Mouse (Mus musculus) cerebellum, postnatal 10 days (tissue): ENCODE measurements around the gene Kcnip2.
"Not testable (repeated sequence)": the region's sequence is repeated elsewhere in the genome, so short reads cannot be mapped to it uniquely, and the experiment has no call there.

ENCODE experiments used
- DNase-seq, 2 experiments: peaks; one replicate each; pipeline ENCODE4 v3.0.0; 2021; ENCODE audit warnings: mixed read lengths in 2 of 2

Gene Kcnip2

DNA sequence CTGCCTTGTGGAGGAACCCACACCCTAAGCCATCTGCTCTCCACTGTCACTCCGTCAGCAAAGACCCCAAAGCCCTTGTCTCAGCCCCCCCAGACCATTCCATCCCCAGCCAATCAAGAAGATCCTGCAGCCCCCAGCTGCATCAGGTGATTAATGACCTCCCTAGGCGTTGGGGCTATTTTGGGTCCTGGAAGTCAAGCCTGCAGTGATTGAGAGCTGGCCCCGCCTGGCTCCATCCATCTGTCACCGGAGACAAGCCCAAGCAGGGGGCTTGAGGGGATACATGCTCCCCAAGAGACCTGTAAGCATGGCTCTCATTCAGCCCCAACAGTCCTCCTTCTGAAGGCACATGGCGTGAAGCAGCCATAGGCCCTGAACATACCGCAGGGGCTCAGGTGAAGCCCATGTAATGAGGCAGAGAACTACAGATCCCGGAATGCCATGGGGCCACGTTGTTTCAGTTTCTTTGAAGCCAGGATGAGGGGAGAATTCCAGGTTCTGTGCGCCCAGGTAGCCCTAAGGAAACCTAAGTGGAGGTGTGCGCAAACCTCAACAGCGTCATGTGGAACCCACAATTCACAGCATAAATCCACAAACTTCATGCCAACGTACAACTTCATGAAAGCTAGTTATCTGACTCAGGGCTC, 4.7 kb downstream of the Kcnip2 start:
- DNase-seq, result peak; percentile 47 to 58

DNA sequence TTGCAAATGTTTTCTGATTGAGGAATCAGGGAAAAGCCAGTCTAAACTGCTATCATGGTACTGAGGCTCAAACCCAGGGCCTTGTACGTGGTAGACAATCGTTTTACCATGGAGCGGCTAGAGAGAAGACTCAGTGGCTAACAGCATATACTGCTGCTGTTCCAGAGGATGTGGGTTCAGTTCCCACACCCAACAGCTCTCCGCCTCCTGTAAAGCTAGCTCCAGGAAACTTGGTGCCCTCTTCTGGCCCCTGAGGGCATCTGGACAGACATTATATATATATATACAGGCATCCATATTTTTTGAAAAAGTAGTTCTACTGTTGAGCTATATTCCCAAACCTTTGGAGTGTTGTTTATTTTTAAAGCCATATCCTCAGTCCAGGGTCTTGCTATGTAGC, 8.1 kb downstream of the Kcnip2 start:
- no peak for DNase-seq

DNA sequence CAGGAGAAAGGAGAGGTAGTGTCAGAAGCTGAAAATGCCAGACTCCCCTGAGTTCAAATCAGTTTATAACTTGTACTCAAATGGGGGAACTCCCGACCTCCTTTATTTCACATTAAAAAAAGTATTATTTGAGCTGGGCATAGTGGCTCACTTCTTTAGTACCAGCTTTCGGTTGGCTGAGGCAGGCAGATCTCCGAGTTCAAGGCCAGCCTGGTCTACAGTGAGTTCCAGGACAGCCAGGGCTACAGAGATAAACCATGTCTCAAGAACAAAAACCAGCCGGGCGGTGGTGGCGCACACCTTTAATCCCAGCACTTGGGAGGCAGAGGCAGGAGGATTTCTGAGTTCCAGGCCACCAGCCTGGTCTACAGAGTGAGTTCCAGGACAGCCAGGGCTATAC, 10.0 kb downstream of the Kcnip2 start:
- not testable (repeated sequence) for DNase-seq

- DNase-seq, result peak; percentile 52 to 68
Observed at GRCm38 (mm10) chr19:45804593-45805368, 11.1 kb downstream of the Kcnip2 start.

DNA sequence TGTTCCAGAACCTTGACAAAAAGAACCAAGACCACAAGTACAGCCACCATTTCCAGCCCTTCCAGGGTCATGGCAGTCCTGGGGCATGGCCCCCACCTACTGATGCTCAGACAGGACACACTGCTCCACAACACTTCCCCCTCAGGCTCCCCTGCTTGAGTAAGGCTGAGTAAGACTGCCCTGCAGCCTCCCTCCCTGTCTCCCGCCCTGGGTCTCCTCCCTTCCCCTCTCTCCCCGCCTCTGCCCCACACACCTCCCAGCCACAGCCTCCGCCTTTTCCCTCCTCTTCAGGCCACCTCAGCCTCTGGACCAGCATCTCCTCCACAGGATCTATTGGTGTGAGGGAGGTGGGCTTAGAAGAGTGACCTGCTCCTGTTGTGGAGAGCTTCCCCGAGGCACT, 12.5 kb downstream of the Kcnip2 start:
- no peak for DNase-seq

GRCm38 (mm10) chr19:45802702-45803101, 13.2 kb downstream of the Kcnip2 start:
- no peak for DNase-seq

DNA sequence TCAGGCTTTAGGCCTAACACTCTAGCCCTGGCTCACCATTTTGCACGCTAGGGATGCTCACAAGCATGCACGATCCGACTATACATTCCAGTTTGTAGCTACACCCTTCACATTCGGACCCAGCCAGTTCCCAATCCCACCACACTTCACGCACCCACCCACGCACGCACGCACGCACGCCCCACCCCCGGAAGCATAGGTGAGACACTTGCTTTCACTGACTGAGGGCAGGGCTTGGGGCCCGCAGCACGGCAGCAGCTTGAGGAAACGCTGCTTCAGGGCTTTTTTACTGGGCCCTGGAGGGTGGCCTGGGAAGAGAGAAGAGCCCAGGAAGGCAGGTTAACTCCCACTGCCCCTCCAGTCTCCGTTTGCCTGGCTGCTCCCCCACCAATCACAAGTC, 19.0 kb downstream of the Kcnip2 start:
- DNase-seq, result no peak

DNA sequence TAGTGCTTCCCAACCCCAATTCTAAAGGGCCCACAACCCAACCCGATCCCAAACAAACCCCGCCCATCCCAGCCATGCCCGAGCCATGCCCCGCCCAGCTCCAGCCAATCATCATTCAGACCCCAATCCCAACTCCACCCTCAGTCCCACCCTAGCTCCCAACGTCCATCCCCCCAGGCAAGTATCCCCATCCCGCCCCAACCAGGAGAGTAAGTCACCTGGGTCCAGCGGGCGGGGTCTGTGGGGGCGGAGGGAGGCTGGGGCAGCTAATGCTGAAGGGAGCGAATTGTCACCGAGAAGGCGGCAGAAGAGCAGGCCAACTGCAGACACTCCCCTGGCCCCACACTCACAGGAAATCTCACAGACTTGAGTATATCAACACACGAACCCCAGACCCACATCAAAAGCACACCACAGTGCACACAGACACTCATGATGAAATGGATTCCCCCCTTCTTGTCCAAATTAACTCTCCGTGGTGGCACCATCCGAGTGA, 19.8 kb downstream of the Kcnip2 start:
- DNase-seq, result no peak

DNA sequence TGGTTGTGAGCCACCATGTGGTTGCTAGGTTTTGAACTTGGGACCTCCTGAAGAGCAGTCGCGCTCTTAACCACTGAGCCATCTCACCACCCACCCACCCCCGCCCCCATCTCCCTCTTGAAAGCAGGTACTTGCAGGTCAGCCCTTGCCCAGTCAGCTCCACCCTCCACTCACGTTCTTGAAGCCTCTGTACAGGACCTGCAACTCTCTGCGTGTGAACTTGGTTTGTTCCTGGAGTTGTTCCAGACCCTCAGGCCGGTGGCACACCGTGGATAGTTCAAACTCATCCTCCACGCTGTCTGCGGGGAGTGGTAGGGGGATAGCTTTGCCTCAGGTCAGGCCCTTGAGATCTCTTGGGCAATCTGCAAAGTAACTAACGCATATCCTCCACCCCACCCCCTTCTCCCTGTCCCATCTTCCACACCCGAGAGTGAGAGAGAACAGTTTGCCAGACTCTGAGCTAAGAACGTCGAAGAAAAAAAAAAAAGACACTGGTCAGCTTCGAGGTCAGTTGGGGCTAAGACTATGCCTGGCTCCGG, 20.4 kb downstream of the Kcnip2 start:
- no peak for DNase-seq

GRCm38 (mm10) chr19:45794718-45795117, 21.1 kb downstream of the Kcnip2 start:
- no peak for DNase-seq

- no peak for DNase-seq
Observed at GRCm38 (mm10) chr19:45792404-45792803, 23.5 kb downstream of the Kcnip2 start.

GRCm38 (mm10) chr19:45789888-45790874, 25.7 kb downstream of the Kcnip2 start:
- no peak for DNase-seq

DNA sequence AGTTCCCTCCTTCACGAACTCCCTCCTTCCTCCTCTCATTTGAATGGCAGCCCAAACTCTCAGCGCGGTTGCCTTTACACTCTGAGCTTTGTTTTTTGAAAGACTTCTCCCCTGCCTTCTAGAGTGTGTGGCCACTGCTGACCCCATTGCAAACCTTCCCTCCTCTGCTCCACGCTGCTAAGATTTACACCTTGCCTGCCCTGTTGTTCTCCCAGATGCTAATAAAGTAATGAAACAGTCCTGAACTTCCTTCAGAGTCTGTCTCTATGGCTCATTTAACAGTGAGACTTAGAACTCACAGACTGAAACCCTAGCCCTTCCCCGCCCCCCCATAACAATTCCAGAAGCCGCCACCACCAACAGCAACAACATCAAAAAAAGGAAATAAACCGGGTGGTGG, 26.5 kb downstream of the Kcnip2 start:
- DNase-seq, result no peak

DNA sequence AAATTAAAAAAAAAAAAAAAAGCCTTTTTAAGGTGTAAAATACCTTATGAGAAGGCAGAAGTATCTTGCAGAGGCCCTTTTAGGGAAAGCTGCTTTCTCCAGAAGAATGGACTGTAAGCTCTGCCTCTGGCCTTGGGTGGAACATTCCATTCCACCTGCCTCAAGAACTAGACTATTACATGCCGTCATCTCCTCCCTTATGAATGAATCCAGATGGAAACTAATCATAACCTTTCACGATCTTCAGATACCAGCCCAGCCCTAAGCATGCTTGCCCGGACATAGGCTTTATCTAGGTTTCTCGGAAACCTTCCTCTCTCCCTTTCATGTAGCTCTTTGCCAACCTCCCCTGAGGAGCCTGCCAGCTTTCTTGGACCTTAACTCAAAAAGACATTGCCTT, 27.5 kb downstream of the Kcnip2 start:
- DNase-seq, result no peak

- DNase-seq, result no peak
Observed at GRCm38 (mm10) chr19:45787450-45787849, 28.4 kb downstream of the Kcnip2 start.

GRCm38 (mm10) chr19:45785470-45785869, 30.4 kb downstream of the Kcnip2 start:
- no peak for DNase-seq

- DNase-seq, result no peak
Observed at GRCm38 (mm10) chr19:45783933-45784576, 31.8 kb downstream of the Kcnip2 start.

- DNase-seq, result peak; percentile 98 to 99
Observed at GRCm38 (mm10) chr19:45783181-45783932, 32.5 kb downstream of the Kcnip2 start, which contains the start of gene Mgea5. Mgea5 (minus strand) TSS chr19:45783837.

DNA sequence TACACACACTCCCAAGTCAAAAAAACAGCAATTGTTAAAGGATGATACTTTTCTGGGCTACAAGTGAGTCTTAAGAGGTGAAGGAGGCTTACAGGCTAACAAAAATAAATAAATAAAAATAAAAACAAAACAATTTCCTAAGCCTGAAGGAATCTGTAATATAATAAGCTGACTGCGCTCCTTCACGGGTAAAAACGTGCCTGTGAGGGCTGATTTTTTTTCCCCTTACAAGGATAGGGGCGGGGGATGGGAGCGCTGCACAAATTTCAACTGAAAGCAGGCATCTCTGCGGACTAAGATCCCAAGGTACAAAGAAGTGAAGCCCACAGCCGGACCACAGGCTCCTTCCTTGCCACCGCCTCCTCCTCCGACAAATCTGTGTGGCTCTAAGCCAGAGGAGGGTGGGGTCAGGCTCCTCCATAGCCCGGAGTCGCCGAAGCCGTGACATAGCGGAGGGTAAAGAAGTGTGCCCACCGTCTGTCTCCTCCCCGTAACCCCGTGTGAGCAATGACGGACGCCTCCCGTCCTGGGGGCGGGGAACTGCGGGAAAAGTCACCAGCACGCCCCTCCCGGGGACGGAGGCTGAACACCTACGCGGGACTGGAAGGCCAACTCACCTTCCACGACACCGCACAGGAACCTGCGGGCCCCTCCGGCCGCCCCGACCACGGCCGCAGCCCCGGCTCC, 33.4 kb downstream of the Kcnip2 start:
- DNase-seq, result peak; percentile 93

GRCm38 (mm10) chr19:45781676-45782075, 34.2 kb downstream of the Kcnip2 start:
- DNase-seq, result no peak
